Mouse (Mus musculus): ENCODE measurements around the gene Efemp1.

The Efemp1 gene

DNA sequence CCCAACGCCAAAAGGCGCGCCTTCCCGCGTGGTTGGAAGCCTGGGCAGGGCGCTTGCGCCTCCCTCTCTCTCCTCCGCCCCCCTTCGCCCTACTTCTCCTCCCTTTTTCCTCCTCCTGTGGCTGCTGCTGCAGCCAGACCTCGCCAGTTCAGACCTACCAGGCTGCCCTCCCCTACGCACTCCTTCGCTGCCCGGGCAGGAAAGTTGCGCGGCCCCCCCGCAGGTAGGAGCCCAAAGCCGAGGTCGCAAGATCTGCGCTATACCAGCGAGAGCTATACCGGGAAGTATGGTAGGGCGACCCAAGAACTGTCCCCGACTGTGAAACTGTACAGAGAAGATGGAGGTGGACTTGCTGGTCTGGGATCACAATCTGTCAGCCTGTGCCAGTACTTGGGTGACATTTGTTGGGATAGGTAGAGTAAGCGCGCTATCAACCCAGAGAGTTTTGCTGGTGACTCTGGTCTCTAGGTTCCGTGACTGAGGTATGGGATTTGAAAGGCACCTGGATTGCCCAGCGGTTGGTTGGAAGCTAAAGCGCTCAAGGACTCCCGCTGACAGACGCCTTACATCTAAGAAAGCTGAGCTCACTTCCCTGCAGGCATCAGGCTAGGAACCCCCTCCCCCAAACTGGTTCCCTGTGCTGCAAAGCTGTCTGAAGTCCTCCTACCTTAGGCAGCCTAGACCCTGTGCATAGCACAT, at the start of gene Efemp1:
TSS of gene Efemp1 (plus strand) at position 103 of the 699 bp plus-strand sequence.
- DNase-seq: peak; percentile 54 to 76

GRCm38 (mm10) chr11:28808685-28809084, 44.3 kb upstream of the Efemp1 start:
- DNase-seq: peak; percentile 36 to 56

- no peak for DNase-seq
These were observed 41.1 kb upstream of the Efemp1 start for GRCm38 (mm10) chr11:28811874-28812273.

DNA sequence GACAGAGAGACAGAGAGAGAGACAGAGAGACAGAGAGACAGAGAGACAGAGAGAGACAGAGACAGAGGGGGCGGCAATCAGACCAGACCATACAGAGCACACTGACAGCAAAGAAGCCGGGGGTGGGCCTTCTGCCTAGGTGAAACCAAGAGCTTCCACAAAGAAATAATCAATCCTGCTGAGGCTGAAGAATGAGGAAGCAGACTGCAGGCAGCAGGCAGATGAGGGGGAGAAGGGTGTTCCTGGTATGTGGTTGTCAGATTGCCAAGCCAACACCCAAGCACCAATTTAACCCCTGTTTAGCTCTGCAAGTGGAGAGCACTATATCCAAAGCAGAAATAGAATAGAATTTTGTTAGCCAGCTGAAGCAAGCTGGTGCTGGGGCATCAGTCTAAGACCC, 40.4 kb upstream of the Efemp1 start:
- DNase-seq: no peak

DNA sequence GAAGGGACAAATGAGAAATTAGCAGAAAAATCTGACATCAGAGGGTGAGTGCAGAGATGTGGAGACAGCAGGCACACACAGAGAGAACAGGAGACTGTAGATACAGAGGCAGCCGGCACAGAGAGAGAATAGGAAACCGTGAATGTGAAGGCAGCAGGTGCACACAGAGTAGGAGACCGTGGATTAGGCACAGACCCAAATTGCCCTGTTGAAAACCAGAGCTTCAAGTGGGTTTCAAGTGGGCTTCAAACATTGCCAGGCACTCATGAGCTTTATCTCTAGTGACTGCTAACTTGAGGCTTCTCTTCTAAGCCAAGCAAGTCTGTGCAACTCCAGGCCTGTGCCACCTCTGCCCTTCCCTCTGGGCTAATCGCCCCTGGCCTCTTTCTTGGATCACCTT, 35.6 kb upstream of the Efemp1 start:
- DNase-seq: no peak

- DNase-seq: no peak
These were observed 26.1 kb upstream of the Efemp1 start for GRCm38 (mm10) chr11:28826950-28827349.

DNA sequence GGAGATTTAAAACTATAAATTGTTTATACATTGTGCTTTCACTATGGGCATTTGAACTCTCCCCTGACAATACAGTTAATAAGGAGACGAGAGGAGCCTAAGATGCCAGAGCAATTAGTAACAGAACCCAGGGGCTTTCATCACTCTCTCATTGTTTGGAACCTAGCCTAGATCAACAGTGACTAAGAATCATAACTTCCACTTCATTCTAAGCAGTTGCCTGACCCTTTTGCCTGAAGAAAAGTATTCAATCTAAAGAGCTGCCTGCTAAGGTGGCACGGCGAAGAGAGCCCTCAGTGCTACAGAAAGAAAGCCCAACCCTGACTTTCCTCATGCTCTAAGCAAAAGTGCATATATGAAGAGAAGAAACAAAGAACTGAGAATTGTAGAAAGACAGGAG, 19.2 kb upstream of the Efemp1 start:
- DNase-seq: no peak

DNA sequence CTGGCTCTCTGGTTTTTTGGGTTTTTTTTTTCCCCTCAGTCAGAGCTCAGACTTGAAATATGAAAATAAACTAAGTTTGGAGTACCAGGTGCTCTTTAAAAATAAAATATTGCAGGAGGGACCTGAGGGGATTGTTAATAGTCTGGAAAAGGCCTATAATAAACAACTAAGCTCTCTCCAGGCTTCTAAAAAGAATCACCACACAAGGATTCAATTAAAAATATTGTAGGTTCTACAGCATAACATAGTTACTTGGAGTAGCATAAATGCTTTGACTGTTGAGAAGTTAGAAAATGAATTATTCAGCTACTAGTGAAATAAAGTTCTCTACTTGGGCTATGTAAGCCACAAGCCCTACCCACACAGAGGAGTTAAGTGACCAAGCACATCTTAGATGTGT, 17.9 kb upstream of the Efemp1 start:
- no peak for DNase-seq

GRCm38 (mm10) chr11:28849841-28850240, 3.2 kb upstream of the Efemp1 start:
- no peak for DNase-seq

DNA sequence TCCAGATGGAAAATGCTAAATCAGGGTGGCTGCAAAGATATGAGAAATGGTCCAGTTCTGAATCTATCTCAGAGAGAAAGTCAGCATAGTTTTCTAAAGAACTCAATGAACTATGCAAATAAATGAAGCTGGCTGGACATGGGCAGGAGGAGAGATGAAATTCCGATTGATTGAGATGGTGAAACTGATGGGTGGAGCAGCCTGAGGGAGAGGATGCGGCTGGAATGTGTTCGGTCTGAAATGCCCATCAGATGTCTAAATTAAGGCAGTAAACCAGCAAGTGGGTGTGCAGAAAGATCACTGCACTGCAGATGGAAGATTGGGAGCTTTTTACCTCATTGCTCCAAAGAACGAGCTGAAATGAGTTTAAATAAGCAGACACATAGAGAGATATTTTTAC, 1.4 kb upstream of the Efemp1 start:
- no peak for DNase-seq

DNA sequence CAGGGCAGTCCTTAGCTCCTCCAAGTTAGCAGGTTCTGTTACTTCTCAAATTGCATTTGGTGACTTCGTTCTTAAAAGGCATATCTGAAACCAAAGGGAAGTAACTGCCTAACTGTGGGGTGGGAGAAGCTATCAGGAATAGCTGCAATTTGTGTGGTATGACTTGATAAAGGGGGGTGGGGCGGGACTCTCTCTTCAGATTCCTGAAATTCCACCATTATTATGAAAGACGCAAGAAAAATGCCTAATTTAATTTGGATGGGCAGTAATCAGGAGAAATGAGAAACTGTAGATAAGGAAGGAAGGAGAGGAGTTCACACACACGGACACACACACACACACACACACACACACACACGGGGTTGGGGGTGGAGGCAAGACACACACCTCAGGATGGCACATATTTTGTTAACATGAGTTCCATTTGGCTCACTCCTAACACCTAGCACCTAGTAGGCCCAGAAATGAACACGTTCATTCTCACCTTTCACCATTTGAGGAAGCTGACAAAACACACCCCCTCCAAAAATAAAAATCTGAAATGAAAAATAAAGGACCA, 564 bp upstream of the Efemp1 start:
- DNase-seq: no peak

GRCm38 (mm10) chr11:28859125-28859524, 6.1 kb downstream of the Efemp1 start:
- no peak for DNase-seq

GRCm38 (mm10) chr11:28869129-28869528, 16.1 kb downstream of the Efemp1 start:
- DNase-seq: no peak

DNA sequence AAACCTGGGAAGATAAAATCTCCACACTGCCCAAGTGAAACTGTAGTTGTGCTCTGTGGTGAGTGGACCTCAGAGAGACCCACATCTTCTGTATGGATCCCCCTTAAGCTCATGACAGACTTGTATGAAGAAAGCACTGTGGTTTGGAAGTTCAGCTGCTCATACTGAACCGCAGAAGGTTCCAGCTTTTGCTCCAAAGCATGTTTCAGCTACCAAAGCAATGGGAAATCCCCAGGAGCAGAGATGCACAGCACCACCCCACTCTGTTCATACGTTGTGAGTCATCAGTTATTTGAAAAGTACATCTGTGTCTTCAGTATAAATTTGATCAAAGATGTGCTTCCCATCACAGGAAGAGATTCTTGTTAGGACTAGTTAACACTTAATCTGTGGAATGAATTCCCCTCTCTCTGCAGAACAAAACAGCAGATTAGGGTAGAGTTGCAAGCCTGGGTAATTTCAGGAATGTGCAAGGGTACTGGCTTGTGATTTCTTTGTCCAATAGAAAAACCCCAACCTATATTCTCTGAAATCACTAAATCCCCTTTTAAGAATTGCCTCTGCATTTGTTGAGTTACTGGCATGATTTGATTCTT, 28.5 kb downstream of the Efemp1 start:
- no peak for DNase-seq

DNA sequence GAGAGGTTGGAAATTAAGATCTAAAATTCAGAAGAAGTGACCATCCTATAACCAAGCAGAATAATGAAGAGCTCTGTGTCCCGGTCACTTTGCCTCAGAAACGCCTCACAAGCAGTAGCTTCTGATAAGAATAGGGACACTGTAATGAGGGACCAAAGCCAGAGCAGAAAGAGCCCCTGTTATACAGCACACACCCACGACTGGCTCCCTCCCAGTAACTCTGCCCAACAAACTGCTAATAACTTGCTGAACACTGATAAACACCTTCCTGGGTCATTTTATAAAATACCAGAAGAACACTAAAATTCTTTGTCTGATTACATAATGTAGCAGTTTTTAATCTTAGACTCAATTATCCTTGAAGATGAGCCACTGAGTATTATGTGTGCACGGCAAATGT, 30.1 kb downstream of the Efemp1 start:
- no peak for DNase-seq

- DNase-seq: no peak
These were observed 36.5 kb downstream of the Efemp1 start for GRCm38 (mm10) chr11:28889538-28889937.

DNA sequence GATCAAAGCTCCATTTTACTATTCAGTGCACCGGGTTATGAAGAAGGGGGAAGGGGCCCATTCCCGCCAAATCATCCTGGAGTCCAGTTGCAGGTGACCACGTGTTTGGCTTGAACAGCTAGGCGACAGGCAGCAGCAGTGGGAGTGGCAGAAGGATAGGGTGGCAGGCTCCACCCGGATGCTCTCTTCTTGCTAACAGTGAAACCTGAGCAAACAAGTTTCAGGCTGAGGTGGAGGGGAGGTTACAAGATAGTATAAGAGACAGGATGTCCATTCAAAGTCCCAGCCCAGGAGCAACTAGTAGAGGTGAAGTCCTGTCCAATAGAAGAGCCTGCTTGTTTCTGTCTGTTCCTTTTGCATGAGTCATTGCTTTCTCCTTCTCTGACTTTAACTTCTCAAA, 38.5 kb downstream of the Efemp1 start:
- DNase-seq: no peak

- DNase-seq: peak in 1 of 2 experiments; percentile 15
These were observed 46.4 kb downstream of the Efemp1 start for GRCm38 (mm10) chr11:28899420-28899819.

DNA sequence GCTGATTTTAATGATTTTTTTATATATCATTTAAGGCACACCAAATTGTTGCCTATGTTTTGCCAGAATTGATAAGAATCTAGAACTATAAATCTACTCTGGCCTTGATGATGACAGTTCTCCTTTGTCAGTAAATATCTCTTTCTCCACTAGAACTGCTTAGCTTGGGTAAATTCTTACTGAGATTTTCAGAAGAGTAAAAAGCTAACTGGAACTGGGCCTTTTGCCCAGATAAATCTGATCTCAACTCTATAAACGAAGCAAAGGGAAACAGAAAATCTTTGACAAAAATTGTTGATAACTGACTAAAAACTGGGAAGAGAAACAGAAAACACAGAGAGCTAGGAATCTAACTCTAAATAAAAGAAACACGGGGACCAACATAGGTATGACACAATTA, 51.6 kb downstream of the Efemp1 start:
- no peak for DNase-seq

DNA sequence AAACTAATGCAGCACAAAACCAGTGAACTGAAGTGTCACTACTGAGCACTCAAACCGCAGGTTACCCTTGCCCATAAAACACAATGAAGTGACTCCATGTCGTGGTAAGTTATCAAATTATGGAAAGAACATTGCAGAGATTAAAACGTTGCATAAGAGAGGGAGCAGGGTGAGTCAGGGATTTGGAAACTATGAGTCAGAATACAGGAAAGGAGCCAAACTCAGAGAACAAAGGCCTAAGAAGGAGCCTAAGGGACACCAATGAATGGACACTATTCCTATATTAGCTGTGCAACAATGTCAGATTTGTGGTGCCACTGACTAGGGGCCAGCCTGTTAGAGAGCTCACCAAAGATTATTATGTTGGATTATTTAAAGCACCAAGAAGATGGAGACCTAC, 53.3 kb downstream of the Efemp1 start:
- DNase-seq: no peak

- DNase-seq: no peak
These were observed 56.0 kb downstream of the Efemp1 start for GRCm38 (mm10) chr11:28908908-28909545.

GRCm38 (mm10) chr11:28912469-28913138, 59.6 kb downstream of the Efemp1 start:
- no peak for DNase-seq

GRCm38 (mm10) chr11:28934449-28934848, 81.4 kb downstream of the Efemp1 start:
- DNase-seq: peak in 1 of 2 experiments; percentile 4

Measured in kidney, postnatal 25 days (tissue).